24 mouse cellular contexts compared by ENCODE assay signal in genomic region chr6:86166426-86166825, GRCm38 (mm10). TPM values are rescaled to one million over a fixed set of nuclear protein-coding genes. Genes with fewer than 3 reads are reported as not detected.
DNase-seq lines count a peak whose midpoint lies in the region; ATAC-seq and TF ChIP-seq lines count a peak whose summit lies in the region.
"Had no signal": no experiment of that assay in that cellular context is flagged by ENCODE, and none has a peak within 500 bp of the region (broad histone marks: within the 10 kb centered on the region; RNA-seq: fewer than 3 reads in every experiment).

No protein-coding gene starts in this region.

- no peak overlapping the region for H3K27ac ChIP-seq in MEL (ENCODE audit: control insufficient read depth, low read depth, low read length)
- H3K27ac ChIP-seq in liver, postnatal 0 days (ENCODE audit: low read depth), result no peak overlapping the region
- H3K27ac ChIP-seq: embryonic facial prominence, embryonic 13.5 days; embryonic facial prominence, embryonic 15.5 days; forebrain, embryonic 10.5 days; forebrain, embryonic 13.5 days; forebrain, embryonic 15.5 days had no signal

- peak in 1 of 2 experiments; percentile 53; a peak in 1 of 4 replicates for TF ChIP-seq EP300 in MEL (IDR thresholded peaks at IDR 0.05; ENCODE audit: low read depth in 1 of 2, low read length in 2 of 2)
- TF ChIP-seq EP300 in liver, postnatal 0 days (IDR thresholded peaks at IDR 0.05; ENCODE audit: low read depth), result no peak

- H3K4me1 ChIP-seq in MEL (ENCODE audit: control insufficient read depth in 1 of 2, insufficient read depth in 2 of 2, low read length in 2 of 2), result peaks cover 0 to 7% of the 10 kb centered on the region in 2 experiments; a peak in 2 of 4 replicates
- H3K4me1 ChIP-seq in liver, postnatal 0 days (ENCODE audit: insufficient read depth), result no peaks in the 10 kb centered on the region
- H3K4me1 ChIP-seq: forebrain, embryonic 13.5 days; forebrain, embryonic 15.5 days had no signal

- no peak overlapping the region for H3K9ac ChIP-seq in MEL (ENCODE audit: control insufficient read depth, low read depth, low read length, poor library complexity, severe bottlenecking)
- no peak overlapping the region for H3K9ac ChIP-seq in liver, postnatal 0 days (replicated peaks)
- H3K9ac ChIP-seq: embryonic facial prominence, embryonic 13.5 days; embryonic facial prominence, embryonic 15.5 days; forebrain, embryonic 13.5 days; forebrain, embryonic 15.5 days had no signal

- ATAC-seq in liver, postnatal 0 days, result no peak
- ATAC-seq: activated CD4-positive, CD25-positive, alpha-beta regulatory T cell, adult 4 months; forebrain, embryonic 13.5 days; forebrain, embryonic 15.5 days; Patski had no signal

- no peaks in the 10 kb centered on the region for H3K79me2 ChIP-seq in MEL (ENCODE audit: control insufficient read depth, insufficient read depth, low read length, poor library complexity)

- peaks cover 0 to 2% of the 10 kb centered on the region in 2 experiments; a peak in 1 of 4 replicates for H3K36me3 ChIP-seq in MEL (ENCODE audit: control insufficient read depth in 1 of 2, insufficient read depth in 2 of 2, low read length in 2 of 2)
- H3K36me3 ChIP-seq in liver, postnatal 0 days (replicated peaks; ENCODE audit: insufficient read depth, low read length), result no peaks in the 10 kb centered on the region
- H3K36me3 ChIP-seq: embryonic facial prominence, embryonic 13.5 days; embryonic facial prominence, embryonic 15.5 days; forebrain, embryonic 10.5 days; forebrain, embryonic 15.5 days had no signal

- 67% methylated on average over 9 of the region's 9 CpGs for WGBS in liver, postnatal 0 days (ENCODE audit: insufficient replicate concordance)

- peaks cover 4 to 12% of the 10 kb centered on the region in 2 experiments for H3K27me3 ChIP-seq in MEL (ENCODE audit: control insufficient read depth in 1 of 2, insufficient read depth in 2 of 2, low read length in 2 of 2)
- H3K27me3 ChIP-seq in liver, postnatal 0 days (ENCODE audit: insufficient read depth, low read length), result no peaks in the 10 kb centered on the region
- H3K27me3 ChIP-seq: embryonic facial prominence, embryonic 13.5 days; embryonic facial prominence, embryonic 15.5 days; forebrain, embryonic 13.5 days; forebrain, embryonic 15.5 days had no signal

- DNase-seq in heart, adult 11 months, result peak; percentile 68
- DNase-seq in heart, postnatal 14 days, result no peak
- DNase-seq in MEL (ENCODE audit: low read depth, low spot score), result peak; percentile 21
- peak; percentile 7 for DNase-seq in brain, adult 2 months (ENCODE audit: low read depth, low spot score)
- DNase-seq in liver, postnatal 0 days, result no peak
- DNase-seq: adrenal gland, adult 8-10 months; adrenal gland, postnatal 14 days; adrenal gland, postnatal 36 days; cerebellum, adult 11 months; cerebellum, adult 18-20 months; cerebellum, adult 8-10 months; cerebellum, adult 9-11 months; cerebellum, postnatal 14 days; cerebellum, postnatal 36 days; embryo, embryonic 11 days had no signal

- no peak for TF ChIP-seq RAD21 in MEL (IDR thresholded peaks at IDR 0.05; ENCODE audit: low read depth, low read length)

- H3K4me2 ChIP-seq in liver, postnatal 0 days (ENCODE audit: low read depth, low read length), result no peak overlapping the region
- H3K4me2 ChIP-seq: embryonic facial prominence, embryonic 13.5 days; embryonic facial prominence, embryonic 15.5 days; forebrain, embryonic 13.5 days; forebrain, embryonic 15.5 days had no signal

- H3K4me3 ChIP-seq in MEL (ENCODE audit: control insufficient read depth in 1 of 2, insufficient read depth in 1 of 2, low read depth in 2 of 2, low read length in 2 of 2), result peak overlapping the region in 1 of 2 experiments; percentile 47; a peak in 1 of 4 replicates
- no peak overlapping the region for H3K4me3 ChIP-seq in liver, postnatal 0 days (ENCODE audit: low read depth, low read length)
- H3K4me3 ChIP-seq: embryonic facial prominence, embryonic 13.5 days; embryonic facial prominence, embryonic 15.5 days; erythroblast, embryonic 14.5 days; forebrain, embryonic 10.5 days; forebrain, embryonic 13.5 days; forebrain, embryonic 15.5 days had no signal

- no peaks in the 10 kb centered on the region for H3K9me3 ChIP-seq in MEL (replicated peaks; ENCODE audit: insufficient read depth, low read length)
- H3K9me3 ChIP-seq in liver, postnatal 0 days (ENCODE audit: low read length), result no peaks in the 10 kb centered on the region
- H3K9me3 ChIP-seq: embryonic facial prominence, embryonic 13.5 days; embryonic facial prominence, embryonic 15.5 days; forebrain, embryonic 10.5 days; forebrain, embryonic 13.5 days; forebrain, embryonic 15.5 days had no signal

- intact Hi-C loops in heart, postnatal 14 days (cut with DNase I), result no loop called here

- no peak for TF ChIP-seq POLR2A in MEL (IDR thresholded peaks at IDR 0.05; ENCODE audit: control insufficient read depth in 1 of 2, insufficient read depth in 1 of 2, low read depth in 1 of 2, low read length in 2 of 2, poor library complexity in 1 of 2)

- no peak for TF ChIP-seq CTCF in MEL (IDR thresholded peaks at IDR 0.05 in 2 of 3, conservative IDR thresholded peaks at IDR 0.05 in 1 of 3; ENCODE audit: control insufficient read depth in 1 of 3, insufficient read depth in 1 of 3, low read depth in 2 of 3, low read length in 3 of 3, poor library complexity in 1 of 3, severe bottlenecking in 1 of 3)
- no peak for TF ChIP-seq CTCF in liver, postnatal 0 days (IDR thresholded peaks at IDR 0.05; ENCODE audit: low read depth)

TF ChIP-seq in MEL, 35 proteins besides CTCF, POLR2A, EP300 and RAD21:
- TF ChIP-seq ETS1 (IDR thresholded peaks at IDR 0.05; ENCODE audit: low read depth, low read length) (no peak), ZNF384 (IDR thresholded peaks at IDR 0.05; ENCODE audit: low read depth, low read length) (peak; percentile 27; the same call in 1 of the 2 replicates), MYB (IDR thresholded peaks at IDR 0.05; ENCODE audit: low read depth, low read length) (peak; percentile 64), TCF12 (IDR thresholded peaks at IDR 0.05; ENCODE audit: low read depth, low read length) (0 out of 2 replicates have a peak, but pooled peaks have one; percentile 5), RCOR1 (IDR thresholded peaks at IDR 0.05; ENCODE audit: low read depth, low read length) (no peak)

RNA-seq across cellular contexts. Expression of gene Tgfa, which starts 28.6 kb away (rescaled TPM):
- 1 to 10 TPM; 1.3 to 1.4 TPM for total RNA-seq in heart, postnatal 14 days (2021)
- 6.6 and 7.8 TPM in 2 replicates for total RNA-seq in MEL (2012; rRNA removed)
- 1 to 10 TPM in 1 of 2 experiments, not detected in 1; 9.1 TPM for polyA plus RNA-seq in MEL (2012; ENCODE audit: insufficient read depth in 1 of 2, insufficient read length in 2 of 2, low read depth in 1 of 2, low replicate concordance in 2 of 2, missing spikeins in 1 of 2)
- polyA plus RNA-seq in liver, postnatal 0 days (2015; fragmentation: Nextera tagmentation; extraction: Ambion mirVana), result 3.0 TPM in 2 replicates
- total RNA-seq: common myeloid progenitor, adult 5-6 weeks had no signal
- polyA plus RNA-seq: activated CD4-positive, CD25-positive, alpha-beta regulatory T cell, adult 4 months; erythroblast, embryonic 14.5 days had no signal

Comparison
In these comparisons a context has a peak if more than half of its experiments do, and no peak if none do; other contexts are left out.
1. DNase-seq: peak in heart, adult 11 months (single experiment), MEL (single experiment) and brain, adult 2 months (single experiment); none in heart, postnatal 14 days (0 of 2) and liver, postnatal 0 days (single experiment).